Mouse (Mus musculus) lung, embryonic 16.5 days (tissue): ENCODE measurements at regions not wholly inside any gene's neighbourhood (a gene's known extent, or its start where the extent isn't known, plus 50 kb on each side); places are given as distances from the start of the nearest gene placed in this dataset.

Experiments
- ATAC-seq: fragments of 200-750 bp; cut with Nextera tagmentation; 2 replicates; pipeline ENCODE4 v1.8.0; 2017; ENCODE audit warnings: low read depth, mild to moderate bottlenecking, moderate library complexity
- H3K27ac ChIP-seq: fragments of 300-500 bp; sonication (generic); 2 replicates; pipeline ENCODE4 v1.5.1; 2014; ENCODE audit warnings: mild to moderate bottlenecking, control low read depth, low read length
- H3K27me3 ChIP-seq: fragments of 300-500 bp; sonication (generic); 2 replicates; pipeline ENCODE4 v1.6.1; 2014; ENCODE audit warnings: low read depth, low read length, mixed read lengths; ENCODE audit not compliant: control insufficient read depth, insufficient read depth
- H3K36me3 ChIP-seq: fragments of 300-500 bp; sonication (generic); 2 replicates; pipeline ENCODE4 v1.6.1; 2014; ENCODE audit warnings: low read length; ENCODE audit not compliant: control insufficient read depth, insufficient read depth
- H3K4me1 ChIP-seq: fragments of 300-500 bp; sonication (generic); replicated peaks from 2 replicates; pipeline ENCODE4 v1.6.1; 2014; ENCODE audit warnings: low read length, mixed read lengths; ENCODE audit not compliant: control insufficient read depth, insufficient read depth
- H3K4me2 ChIP-seq: fragments of 300-500 bp; sonication (generic); 2 replicates; pipeline ENCODE4 v1.6.1; 2014; ENCODE audit warnings: low read depth, low read length, control low read depth
- H3K4me3 ChIP-seq: fragments of 300-500 bp; sonication (generic); 2 replicates; pipeline ENCODE4 v1.5.1; 2014; ENCODE audit warnings: mild to moderate bottlenecking, low read length, control low read depth
- H3K9ac ChIP-seq: fragments of 300-500 bp; sonication (generic); 2 replicates; pipeline ENCODE4 v1.6.1; 2014; ENCODE audit warnings: low read length, control low read depth
- H3K9me3 ChIP-seq: fragments of 300-500 bp; sonication (generic); 2 replicates; pipeline ENCODE4 v1.6.1; 2016; ENCODE audit warnings: low read length; ENCODE audit not compliant: control insufficient read depth
- WGBS: fragments of 180-500 bp; shearing (Covaris S2); extraction: QIAGEN DNeasy Blood & Tissue Kit; methylation state at CpG from one replicate; pipeline ENCODE4 v1.1.7; 2014; 5-methylcytosine and 5-hydroxymethylcytosine counted together

GRCm38 (mm10) chr6:82843881-82844280, 69.6 kb upstream of the Hk2 start:
- Histone ChIP-seq H3K9me3 (no peaks in the 10 kb centered on the region), H3K4me2 (no peak overlapping the region), H3K9ac (no peak overlapping the region), H3K36me3 (no peaks in the 10 kb centered on the region), H3K4me1 (no peaks in the 10 kb centered on the region), H3K27ac (no peak overlapping the region), H3K27me3 (no peaks in the 10 kb centered on the region), H3K4me3 (no peak overlapping the region)
- WGBS: 57% methylated on average over 4 of the region's 4 CpGs
- no peak for ATAC-seq

DNA sequence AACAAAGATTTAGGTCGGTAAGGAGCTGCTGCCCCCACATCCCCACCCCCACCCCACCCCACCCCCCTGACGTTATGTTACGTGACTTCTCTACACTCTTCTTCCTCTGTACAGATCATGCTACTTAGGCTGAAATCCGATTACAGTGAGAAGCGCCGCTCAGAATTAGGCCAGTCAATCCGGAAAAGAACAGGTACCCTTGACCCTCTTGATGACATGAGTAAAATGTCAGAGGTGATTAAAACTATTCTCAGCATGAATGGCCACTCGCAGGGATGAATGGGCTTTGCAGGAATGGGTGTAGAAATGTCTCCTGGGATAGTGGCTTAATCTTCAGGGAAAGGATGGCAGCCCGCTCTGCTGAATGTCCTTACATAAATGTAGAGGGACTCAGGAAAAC, 63.0 kb upstream of the Hk2 start:
- H3K36me3 ChIP-seq: no peaks in the 10 kb centered on the region
- H3K27me3 ChIP-seq: no peaks in the 10 kb centered on the region
- 54% methylated on average over 9 of the region's 9 CpGs for WGBS
- H3K4me2 ChIP-seq: no peak overlapping the region
- H3K4me3 ChIP-seq: no peak overlapping the region
- no peak overlapping the region for H3K9ac ChIP-seq
- no peak for ATAC-seq
- H3K4me1 ChIP-seq: no peaks in the 10 kb centered on the region
- H3K9me3 ChIP-seq: no peaks in the 10 kb centered on the region
- H3K27ac ChIP-seq: no peak overlapping the region

- H3K4me1 ChIP-seq: no peaks in the 10 kb centered on the region
- H3K27ac ChIP-seq: no peak overlapping the region
- no peaks in the 10 kb centered on the region for H3K27me3 ChIP-seq
- no peaks in the 10 kb centered on the region for H3K36me3 ChIP-seq
- ATAC-seq: peak; percentile 31; the same call in 1 of the 2 replicates
- no peak overlapping the region for H3K9ac ChIP-seq
- WGBS: 43% methylated on average over 11 of the region's 11 CpGs
- H3K9me3 ChIP-seq: no peaks in the 10 kb centered on the region
- no peak overlapping the region for H3K4me2 ChIP-seq
- no peak overlapping the region for H3K4me3 ChIP-seq
Observed at GRCm38 (mm10) chr6:82835222-82836064, 61.2 kb upstream of the Hk2 start.

- no peak overlapping the region for H3K4me3 ChIP-seq
- no peak for ATAC-seq
- H3K9ac ChIP-seq: no peak overlapping the region
- 93% methylated on average over 6 of the region's 6 CpGs for WGBS
- no peak overlapping the region for H3K4me2 ChIP-seq
- no peaks in the 10 kb centered on the region for H3K9me3 ChIP-seq
- H3K27ac ChIP-seq: no peak overlapping the region
- H3K4me1 ChIP-seq: no peaks in the 10 kb centered on the region
- no peaks in the 10 kb centered on the region for H3K36me3 ChIP-seq
- H3K27me3 ChIP-seq: no peaks in the 10 kb centered on the region
Observed at GRCm38 (mm10) chr6:82833867-82834266, 59.6 kb upstream of the Hk2 start.

GRCm38 (mm10) chr6:82831211-82831610, 57.0 kb upstream of the Hk2 start:
- no peak for ATAC-seq
- Histone ChIP-seq H3K4me3 (no peak overlapping the region), H3K9ac (no peak overlapping the region), H3K27me3 (no peaks in the 10 kb centered on the region), H3K36me3 (no peaks in the 10 kb centered on the region), H3K27ac (no peak overlapping the region), H3K4me1 (no peaks in the 10 kb centered on the region), H3K4me2 (no peak overlapping the region), H3K9me3 (peaks cover 3% of the 10 kb centered on the region; the same call in 1 of the 2 replicates)
- 29% methylated on average over 1 of the region's 1 CpGs for WGBS

- no peak overlapping the region for H3K9ac ChIP-seq
- no peak overlapping the region for H3K4me2 ChIP-seq
- peaks cover 9% of the 10 kb centered on the region; the same call in 1 of the 2 replicates for H3K4me1 ChIP-seq
- no peak overlapping the region for H3K27ac ChIP-seq
- 83% methylated on average over 3 of the region's 3 CpGs for WGBS
- no peak for ATAC-seq
- no peaks in the 10 kb centered on the region for H3K27me3 ChIP-seq
- H3K9me3 ChIP-seq: peaks cover 3% of the 10 kb centered on the region; the same call in 1 of the 2 replicates
- H3K36me3 ChIP-seq: no peaks in the 10 kb centered on the region
- no peak overlapping the region for H3K4me3 ChIP-seq
Observed at GRCm38 (mm10) chr6:82824684-82825083, 50.4 kb upstream of the Hk2 start.

DNA sequence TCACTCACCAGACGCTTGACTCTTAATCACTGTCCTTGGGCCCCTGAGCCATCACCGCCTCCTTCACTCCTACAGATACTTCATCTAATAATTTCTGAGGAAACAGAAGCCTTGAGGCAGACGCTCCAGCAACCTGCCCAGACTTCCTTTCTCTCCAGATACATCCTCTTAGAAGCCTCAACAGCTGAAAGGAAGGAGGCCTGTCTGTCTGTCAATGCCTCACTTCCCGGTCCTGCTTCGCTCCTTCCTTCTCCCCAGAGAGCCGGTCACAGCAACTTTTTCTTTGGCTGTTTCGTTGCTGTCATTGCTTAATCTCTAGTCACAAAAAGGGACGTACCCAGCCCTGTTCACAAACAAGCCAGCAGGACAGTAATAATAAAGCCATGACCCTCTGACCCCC, 50.0 kb upstream of the Hk2 start:
- Histone ChIP-seq H3K4me2 (no peak overlapping the region), H3K4me1 (peaks cover 9% of the 10 kb centered on the region; the same call in 1 of the 2 replicates), H3K36me3 (no peaks in the 10 kb centered on the region), H3K9me3 (peaks cover 3% of the 10 kb centered on the region; the same call in 1 of the 2 replicates), H3K9ac (no peak overlapping the region), H3K27me3 (no peaks in the 10 kb centered on the region), H3K27ac (no peak overlapping the region), H3K4me3 (no peak overlapping the region)
- no peak for ATAC-seq
- 43% methylated on average over 8 of the region's 8 CpGs for WGBS
